Mouse (Mus musculus): ENCODE data around the gene Gfy.
A peak's percentile ranks its signal among the peaks of the same experiment; 100 is the strongest.

Gene Gfy

DNA sequence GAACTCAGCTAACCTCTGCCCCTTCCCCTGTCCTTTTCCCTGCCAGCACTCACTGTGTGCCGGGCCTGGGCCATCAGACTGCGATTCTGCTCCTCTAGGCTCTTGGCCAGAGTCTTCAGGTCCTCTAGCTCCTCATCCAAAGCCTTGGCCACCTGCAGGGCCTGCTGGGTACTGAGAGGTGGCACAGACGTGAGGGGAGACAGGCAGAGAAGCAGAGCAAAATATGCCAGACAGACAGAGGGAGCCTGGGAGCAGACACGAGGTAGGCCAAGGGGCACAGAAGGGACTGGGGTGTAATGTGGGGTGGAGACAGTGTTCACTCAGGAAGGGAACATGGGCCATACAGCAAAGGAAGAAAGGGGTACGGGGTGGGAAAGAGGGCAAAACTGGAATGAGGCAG lies 14.0 kb upstream of the Gfy start:
- DNase-seq: no peak

DNA sequence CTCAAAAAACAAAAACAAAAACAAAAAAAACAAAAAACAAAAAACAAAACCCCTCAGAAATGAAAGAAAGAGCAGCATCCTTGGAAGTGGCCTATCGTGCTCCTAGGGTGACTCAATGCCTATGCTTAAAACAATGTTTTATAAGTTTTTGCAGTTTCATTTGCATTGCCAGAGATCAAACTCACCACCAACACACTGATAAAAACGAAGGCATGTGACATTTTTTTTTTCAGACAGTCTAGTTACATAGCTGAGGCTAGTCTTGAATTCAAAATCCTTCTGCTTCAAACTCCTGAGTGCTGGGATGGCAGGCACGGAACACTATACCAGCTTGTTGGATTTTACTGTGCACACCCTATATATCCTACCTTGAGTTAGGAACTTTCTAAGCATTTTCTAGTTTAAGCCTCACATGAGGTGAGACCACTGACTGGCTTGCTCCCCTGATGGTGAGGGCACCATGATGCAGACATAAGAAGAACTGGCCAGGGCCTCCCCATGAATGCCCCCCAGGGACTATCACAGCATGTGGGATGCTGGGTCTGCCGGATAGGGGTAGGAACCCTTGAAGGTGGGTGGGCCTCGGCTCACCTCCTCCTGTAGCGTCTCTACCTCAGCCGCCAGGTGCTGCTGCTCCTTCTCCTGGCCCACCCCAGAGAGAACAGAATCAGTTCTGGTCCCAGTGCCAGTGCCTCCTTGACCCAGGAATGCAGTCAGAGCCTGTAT lies 13.4 kb upstream of the Gfy start:
- DNase-seq: no peak

DNA sequence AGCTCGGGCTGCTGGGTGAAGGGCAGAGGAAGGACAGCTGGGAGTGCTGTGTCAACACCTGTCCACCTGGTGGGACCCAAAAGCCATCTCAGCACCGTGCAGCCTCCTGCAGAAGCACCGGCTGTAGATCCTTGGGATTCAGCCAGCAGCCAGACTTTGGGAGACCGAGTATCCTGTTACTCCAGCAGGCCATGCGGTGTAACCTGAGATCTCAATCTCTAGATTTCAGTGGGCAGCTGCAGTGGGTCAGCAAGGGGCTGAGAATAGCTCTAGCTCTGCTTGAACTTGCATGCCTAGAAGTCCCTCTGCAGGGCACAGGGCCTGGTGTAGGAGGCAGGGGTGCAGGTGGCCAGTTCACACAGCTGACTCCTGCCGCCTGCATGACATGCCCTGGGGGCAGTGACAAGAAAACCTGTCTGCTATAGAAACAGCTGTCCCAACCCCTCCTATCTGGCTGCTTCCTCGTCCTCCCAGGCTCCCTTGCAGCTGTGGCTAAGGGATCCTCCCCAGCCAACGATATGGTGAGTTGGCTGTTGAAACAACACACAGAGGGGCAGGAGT lies 12.5 kb upstream of the Gfy start:
- DNase-seq: no peak

DNA sequence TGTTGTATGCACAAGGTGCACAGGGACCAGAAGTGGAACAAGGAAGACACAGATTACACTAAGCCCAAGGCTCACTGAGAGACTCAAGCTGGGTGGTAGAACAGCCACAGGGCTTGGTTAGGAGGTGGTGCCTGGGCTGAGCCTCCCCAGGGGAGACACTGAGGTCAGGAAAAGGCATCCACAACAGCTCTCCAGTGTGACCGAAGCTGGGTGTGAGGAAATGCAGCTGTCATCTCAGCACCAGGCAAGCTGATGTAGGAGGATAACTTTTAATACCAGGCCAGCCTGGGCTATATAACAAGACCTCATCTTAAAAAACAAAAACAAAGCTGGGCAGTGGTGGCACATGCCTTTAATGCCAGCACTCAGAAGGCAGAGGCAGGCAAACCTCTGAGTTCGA lies 11.8 kb upstream of the Gfy start:
- DNase-seq: no peak

DNA sequence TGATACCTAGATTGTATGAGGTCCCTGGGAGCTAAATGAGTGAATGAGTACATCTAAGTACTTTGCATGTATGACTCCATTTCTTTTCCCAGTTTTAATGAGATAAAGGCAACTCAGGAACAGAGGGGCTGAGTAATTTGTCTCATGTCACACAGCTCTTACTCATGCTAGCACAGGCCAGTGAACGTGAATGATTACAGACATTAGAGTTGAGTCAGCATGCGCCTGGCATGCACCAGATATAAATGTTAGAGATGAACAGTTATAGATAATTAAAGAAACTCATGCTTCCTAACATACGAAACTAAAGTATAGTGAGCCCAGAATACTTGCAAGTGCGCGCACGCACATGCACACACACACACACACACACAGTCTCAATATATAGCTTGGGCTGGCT lies 10.8 kb upstream of the Gfy start:
- DNase-seq: no peak

DNA sequence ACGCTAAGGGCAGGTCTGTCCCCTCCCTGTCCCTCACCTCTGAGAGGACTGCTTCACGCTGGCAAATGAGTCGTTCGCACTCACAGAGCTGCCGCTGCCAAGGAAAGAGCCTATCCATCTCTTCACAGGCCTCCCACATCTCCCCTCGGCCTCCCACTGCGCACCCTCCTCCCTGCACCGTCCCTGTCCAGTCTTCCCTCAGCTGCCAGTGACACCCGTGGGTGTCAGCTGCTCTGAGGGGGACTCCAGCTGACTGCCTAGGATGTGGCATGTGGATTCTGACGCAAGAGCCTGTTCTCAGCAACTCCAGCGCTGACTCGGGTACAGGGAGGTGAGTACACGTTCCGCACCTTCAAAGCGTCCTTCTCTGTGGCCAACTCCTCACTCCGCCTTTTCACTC lies 10.2 kb upstream of the Gfy start:
- no peak for DNase-seq

DNA sequence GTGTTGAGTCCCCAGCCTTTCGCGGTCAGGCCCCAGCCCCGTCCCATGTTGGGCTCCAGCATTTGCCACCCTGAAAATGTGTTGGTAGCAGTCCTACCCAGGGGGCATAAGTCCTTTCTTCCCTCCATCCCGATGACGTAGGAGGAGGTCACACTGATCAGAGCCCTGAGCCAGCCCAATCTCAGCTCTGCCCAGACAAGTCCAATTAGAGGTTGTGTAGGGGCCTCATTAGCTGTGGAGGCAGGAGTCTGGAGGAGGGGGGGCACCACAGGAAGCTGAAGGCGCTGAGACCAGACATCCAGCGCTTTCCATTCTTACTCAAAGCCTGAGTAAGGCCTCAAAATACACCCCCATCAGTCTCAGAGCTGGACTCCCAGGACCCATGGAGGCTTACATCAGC lies 6.6 kb upstream of the Gfy start:
- DNase-seq: no peak

DNA sequence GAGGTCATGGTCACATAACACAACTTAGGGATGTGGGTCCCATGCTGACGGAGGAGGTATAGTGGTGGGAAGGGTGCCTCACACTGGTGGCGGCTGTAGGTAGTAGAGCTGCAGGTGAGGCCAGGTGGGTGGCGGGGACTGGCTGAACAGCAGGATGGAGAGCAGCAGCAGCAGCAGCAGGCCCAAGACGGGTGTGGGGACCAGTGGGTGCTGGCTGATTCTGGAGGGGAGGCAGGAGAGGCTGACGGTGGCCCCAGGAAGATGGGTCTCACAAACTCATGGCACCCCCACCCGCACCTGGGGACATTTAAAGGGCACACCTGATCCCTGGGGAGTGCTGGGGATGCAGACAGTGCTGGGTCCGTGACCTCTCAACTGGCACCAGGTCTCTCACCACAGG lies 4.3 kb upstream of the Gfy start:
- DNase-seq: no peak

DNA sequence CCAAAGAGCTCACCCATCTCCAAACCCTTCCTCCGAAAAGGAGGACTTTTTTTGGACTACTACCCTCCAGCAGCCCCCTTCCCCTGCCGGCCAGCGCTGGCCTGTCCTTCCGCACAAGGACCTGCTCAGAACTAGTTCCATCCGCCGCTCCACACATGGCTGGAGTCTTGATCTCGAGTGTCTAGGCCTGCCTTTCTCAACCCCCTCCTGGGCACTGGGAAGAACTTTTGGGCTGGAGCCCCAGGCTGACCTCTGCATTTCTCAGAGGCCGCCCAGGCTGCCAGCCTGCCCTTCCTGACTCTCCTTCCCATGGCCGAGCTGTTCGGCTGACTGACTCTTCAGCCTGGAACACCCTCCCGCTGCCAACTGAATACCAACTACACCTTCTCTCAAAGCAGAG lies 3.2 kb upstream of the Gfy start:
- DNase-seq: no peak

DNA sequence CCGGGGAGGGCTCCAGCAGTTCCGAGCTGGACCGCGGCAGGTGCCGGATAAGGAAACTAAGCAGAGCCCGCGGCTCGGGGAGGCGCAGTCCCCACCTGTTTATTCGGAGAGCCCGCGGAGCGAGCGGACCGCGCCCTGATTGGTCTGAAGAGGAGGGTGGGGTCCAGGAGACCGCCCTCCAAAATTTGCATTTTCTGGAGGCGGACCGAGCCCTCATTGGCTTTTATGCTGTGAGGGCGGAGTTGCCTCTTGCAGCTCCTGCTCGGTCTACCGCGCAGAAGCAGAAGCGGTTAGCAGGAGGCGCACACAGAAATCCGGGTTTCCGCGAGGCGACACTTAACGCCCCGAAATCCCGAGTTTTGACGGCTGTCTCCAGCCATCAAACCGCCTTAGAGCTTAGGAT lies 2.8 kb upstream of the Gfy start:
- DNase-seq: peak; percentile 86

DNA sequence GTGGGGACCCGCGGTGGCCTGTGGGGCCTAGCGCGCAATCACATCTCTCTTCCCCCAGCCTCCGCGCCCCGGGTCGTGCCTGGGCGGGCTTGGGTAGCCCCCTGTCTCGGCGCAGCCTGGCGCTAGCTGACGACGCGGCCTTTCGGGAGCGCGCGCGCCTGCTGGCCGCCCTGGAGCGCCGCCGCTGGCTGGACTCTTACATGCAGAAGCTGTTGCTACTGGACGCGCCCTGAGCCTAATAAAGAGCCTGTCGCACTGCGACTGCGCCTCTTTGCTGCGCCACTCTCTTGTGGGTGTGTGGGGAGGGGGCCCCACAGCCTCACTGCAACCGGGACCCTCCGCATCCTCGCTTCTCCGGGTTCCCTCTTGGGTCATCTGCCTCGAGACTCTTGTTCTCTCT lies 2.2 kb upstream of the Gfy start:
- no peak for DNase-seq

DNA sequence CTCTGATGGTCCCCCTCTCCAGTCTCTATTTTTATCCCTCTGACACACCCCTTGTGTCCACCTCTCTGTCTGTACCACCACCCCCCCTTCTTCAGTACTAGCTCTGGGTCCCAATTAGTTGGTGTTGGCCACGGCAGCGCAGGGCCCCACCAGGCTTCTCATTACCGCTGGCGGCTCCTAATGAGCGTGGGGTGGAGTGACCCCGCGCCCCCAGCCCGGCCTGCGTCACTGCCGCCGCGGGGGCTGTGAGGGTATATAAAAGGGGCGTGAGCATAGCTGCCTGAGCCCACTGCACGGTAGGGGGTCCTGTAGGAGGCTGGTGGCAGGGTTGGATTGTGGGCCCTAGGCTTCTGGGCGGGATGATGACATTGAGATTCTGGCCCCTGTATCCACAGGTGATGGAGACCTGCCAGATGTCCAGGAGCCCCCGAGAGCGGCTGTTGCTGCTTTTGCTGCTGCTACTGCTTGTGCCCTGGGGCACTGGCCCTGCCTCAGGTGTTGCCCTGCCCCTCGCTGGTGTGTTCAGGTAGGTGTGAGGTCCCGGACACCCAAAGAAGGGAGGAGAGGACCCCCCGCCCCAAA lies 1.6 kb upstream of the Gfy start, which contains the start of gene Pth2:
Gene Pth2 (plus strand): TSS at position 100 of the 582 bp plus-strand sequence.
- DNase-seq: no peak

DNA sequence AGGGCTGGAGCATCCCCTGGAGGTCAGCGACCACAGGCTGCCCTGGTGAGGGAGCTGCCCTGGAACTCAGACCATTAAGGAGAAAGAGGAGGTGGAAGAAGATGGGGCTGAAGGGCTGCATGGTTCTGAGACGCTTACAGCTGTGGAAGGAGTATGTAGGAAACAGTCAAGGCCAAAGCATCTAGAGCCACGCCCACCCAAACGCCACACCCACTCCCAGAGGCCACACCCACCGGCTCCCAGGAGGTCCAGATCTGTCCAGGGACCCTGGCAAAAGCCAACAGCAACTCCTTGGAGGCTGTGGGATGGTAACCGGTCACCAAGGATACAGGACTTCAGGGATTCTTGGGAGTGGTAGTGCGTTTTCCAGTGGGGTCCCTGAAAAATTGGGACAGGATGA lies 819 bp downstream of the Gfy start:
- DNase-seq: no peak

DNA sequence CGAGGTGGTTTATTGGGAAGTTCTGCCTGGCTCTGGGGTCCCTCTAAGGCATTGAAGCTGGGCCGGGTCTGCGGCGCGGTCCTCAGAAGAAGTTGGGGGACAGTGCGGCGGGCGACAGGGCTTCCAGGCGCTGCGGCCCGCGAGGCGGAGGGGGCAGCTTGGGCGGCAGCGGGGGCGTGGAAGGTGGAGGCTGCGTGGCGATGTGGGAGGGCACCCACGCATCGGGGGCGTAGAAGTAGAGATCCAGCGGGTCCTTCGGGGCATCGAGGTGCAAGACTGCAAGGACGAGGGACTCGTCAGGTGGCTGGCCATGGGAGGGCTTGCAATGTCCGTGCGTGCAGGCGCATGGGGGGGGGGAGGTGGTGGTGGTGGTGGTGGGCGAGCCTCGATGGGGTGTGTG lies 3.0 kb downstream of the Gfy start:
- no peak for DNase-seq

DNA sequence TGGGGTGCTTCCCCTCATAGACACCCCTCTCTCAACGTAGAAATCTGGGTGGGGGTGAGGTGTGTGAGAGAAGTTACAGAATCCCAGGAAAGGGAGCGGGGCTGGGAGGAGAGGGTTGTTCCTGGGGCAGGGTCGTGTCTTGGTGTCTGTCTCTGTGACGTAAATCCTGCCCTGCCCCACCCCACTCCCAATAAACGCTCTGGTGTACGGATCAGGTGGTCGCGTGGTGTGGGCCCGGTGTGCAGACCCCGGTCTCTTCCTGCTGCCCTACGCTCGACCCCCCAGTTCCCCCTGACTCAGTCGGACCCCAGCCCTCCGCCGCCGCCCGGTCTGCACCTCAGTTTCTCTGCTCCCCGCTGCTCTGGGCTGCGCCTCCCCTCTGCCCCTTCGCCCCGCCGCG lies 3.4 kb downstream of the Gfy start:
- DNase-seq: no peak

DNA sequence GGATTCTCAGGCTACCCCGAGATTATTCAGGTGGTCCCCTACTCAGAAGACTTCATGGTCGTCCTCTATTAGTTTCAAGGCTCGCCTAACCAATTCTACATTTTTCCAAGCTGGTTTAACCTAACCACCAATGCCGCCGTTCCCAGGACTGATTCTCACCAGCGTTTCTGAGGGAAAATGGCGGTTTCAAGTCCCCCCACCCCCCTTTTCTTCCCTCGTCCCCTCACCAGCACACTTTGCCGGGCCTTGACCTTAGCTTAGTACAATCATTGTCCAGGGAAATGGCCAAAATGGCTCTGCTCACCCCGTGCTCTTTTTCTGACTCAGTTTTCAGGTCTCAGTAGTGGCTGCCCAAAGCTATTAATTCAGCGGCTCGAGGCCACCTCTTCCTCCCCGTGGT lies 4.0 kb downstream of the Gfy start:
- DNase-seq: no peak

DNA sequence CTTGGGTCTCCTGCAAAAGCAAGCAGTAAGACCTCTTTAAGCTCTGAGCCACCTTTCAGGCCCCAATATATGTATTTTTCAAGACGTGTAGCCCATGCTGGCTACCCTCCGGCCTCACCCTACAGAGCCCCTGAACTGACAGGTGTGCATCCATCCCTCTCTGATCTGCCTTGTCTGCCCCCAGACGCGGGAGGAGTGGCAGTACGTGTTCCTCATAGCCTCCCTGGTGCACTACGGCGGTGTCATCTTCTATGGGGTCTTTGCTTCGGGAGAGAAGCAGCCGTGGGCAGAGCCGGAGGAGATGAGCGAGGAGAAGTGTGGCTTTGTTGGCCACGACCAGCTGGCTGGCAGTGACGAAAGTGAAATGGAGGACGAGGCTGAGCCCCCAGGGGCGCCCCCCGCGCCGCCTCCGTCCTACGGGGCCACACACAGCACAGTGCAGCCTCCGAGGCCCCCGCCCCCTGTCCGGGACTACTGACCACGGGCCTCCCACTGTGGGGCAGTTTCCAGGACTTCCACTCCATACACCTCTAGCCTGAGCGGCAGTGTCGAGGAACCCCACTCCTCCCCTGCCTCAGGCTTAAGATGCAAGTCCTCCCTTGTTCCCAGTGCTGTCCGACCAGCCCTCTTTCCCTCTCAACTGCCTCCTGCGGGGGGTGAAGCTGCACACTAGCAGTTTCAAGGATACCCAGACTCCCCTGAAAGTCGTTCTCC lies 4.6 kb downstream of the Gfy start:
- DNase-seq: no peak

DNA sequence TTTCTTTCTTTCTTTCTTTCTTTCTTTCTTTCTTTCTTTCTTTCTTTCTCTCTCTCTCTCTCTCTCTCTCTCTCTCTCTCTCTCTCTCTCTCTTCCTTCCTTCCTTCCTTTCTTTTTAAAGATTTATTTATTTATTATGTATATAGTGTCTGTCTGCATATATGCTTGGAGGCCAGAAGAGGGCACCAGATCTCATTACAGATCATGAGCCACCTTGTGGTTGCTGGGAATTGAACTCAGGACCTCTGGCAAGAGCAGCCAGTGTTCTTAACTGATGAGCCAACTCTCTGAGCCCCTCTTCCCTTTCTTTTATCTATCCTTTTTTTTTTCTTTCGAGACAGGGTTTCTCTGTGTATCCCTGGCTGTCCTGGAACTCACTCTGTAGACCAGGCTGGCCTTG lies 5.6 kb downstream of the Gfy start:
- DNase-seq: peak; percentile 28

DNA sequence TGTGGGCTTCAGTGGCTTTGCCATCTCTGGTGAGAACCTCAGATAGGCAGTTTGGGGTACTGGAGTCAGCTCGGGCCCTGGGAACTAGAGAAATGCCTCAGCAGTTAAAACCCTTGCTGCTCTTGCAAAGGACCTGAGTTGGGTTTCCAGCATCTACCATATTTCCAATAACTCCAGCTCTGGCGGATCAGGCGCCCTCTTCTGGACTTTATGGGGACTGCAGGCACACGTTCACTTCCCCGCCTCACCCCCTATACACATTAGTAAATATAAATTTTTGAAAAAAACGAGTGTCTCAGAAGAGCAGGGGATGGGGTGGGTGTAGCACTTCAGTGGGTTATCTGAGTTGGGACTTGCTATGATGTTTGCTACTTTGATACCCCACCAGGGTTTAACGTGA lies 6.4 kb downstream of the Gfy start:
- peak; percentile 54 for DNase-seq

DNA sequence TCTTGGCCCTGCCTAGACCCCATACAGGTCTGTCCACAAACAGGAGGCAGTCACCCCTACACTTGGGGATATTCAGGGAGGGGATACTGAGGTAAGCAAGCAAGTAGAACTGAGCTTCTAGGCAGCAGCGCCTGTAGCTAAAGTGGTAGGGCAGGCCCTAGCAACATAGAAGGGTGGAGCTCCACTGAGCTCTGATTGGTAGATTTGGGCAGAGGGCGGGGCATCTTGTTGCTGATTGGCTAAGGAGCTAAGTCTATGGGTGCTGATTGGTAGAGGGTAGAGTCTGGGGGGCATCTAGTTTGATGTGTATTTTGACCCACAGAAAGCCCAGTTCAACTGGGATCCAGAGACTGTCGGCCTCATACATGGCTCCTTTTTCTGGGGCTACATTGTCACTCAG lies 9.9 kb downstream of the Gfy start:
- DNase-seq: peak; percentile 32

DNA sequence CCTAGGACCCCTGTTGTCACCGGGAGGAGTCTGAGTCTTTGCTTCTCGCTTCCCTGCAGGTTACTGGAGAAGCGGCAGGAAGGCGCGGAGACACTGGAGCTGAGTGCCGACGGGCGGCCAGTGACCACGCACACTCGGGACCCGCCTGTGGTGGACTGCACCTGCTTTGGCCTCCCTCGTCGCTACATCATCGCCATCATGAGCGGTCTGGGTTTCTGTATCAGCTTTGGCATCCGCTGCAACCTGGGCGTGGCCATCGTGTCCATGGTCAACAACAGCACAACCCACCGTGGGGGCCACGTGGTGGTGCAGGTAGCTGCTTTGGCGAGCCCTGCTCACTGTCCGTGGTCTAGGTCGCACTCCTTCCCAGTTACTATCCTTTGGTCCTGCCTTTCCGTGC lies 10.7 kb downstream of the Gfy start:
- no peak for DNase-seq

DNA sequence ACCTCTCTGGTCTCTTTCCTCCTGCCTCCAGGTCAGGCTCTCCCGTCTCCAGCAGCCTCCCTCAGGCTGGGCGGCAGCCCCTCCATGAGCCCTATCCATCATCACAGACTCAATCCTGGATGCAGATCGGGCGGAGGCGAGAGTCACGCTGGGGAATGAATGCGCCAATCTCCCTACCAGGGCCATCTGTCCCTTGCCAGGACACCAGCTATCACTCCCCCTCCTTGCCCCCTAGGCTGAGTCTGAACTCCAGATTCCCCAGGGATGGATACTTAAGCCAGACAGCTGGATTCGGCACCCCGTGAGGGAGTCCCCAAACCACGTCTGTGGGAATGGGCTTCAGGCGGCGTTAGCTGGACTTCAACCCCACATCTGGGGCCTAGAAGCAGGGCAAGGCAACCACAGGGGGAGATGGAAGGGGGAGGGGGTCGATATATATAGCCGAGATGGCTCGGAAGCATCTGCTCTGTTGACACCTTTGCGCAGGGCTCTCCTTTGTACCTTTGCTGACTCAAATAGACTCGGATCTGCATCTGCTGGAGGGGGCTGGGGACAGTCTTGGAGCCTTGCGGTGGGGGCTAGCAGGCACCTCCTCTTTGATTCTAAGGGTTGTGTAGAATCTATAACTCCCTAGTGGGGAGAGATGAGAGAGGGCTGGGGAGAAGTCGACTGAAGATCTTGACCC lies 11.5 kb downstream of the Gfy start:
- no peak for DNase-seq

DNA sequence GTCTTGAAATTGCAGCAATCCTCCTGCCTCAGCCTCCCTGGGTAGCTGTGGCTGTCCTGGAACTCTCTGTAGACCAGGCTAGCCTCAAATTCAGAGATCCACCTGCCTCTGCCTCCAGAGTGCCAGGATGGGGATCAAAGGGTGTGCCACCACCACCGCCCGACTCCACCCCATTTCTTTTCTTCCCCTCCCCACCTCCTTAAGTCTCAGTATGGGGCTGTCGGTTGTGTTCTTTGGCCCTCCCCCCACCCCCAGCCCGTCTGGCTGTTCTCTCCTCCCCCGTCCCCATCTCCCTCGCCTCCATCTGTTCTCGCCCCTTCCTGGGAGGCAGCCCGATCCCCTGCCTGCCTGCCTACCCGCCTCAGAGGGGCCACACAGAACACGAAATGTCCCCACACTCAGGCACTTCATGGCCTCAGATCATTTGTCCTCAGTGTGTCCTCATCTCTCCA lies 12.4 kb downstream of the Gfy start:
- no peak for DNase-seq

DNA sequence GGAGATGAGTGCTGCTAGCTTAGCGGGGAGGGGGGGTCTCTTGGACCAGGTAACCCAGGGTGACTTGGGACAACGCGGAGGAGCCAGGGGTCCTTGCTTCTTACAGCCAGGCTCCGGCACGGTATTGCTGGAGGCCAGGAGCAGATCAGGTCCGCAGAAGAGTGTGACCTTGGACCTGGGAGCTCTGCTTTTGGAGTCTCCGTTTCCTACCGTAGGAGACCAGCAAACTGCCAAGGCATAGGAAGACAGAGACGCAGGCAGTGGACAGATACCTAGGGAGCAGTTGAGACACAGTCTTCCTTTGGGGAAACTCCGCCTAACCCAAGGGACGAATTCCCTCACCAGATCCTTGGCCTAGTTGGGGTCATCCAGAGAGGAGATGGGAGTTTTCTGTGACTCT lies 13.7 kb downstream of the Gfy start:
- DNase-seq: no peak

All from thymus, postnatal 25 days (tissue).